Mouse (Mus musculus) thymus, postnatal 4 days (tissue): ENCODE measurements around the gene Vti1a.

ENCODE experiments used
- DNase-seq: peaks from one replicate; pipeline ENCODE4 v3.0.0; 2021

Vti1a gene

GRCm38 (mm10) chr19:55316109-55316714 is at the start of gene Vti1a:
TSS of gene Vti1a (plus strand) at chr19:55316295.
- DNase-seq = peak; percentile 89

- no peak for DNase-seq
These were observed 49.3 kb upstream of the Vti1a start for GRCm38 (mm10) chr19:55266786-55267185.

- DNase-seq = no peak
These were observed 47.9 kb upstream of the Vti1a start for GRCm38 (mm10) chr19:55268150-55268549.

DNA sequence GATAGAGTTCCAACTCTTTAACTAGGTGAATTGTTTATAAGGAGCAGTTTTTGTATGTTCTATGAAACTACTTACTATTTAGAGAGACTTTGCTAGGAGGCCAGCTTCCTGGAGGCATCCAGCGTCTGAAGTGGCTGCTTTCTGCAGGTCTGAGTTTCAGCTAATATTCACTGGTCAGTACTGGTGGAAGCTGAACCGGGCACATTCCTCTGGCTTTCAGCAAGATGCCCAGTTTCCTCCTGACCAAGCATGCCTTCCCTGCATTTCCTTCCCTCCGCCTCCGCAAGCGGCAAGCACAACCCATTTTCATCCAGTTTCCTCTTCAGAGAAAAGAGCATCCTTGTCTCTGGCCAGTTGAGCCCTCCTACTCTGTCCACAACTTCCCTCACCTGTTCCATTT is 47.0 kb upstream of the Vti1a start:
- no peak for DNase-seq

DNA sequence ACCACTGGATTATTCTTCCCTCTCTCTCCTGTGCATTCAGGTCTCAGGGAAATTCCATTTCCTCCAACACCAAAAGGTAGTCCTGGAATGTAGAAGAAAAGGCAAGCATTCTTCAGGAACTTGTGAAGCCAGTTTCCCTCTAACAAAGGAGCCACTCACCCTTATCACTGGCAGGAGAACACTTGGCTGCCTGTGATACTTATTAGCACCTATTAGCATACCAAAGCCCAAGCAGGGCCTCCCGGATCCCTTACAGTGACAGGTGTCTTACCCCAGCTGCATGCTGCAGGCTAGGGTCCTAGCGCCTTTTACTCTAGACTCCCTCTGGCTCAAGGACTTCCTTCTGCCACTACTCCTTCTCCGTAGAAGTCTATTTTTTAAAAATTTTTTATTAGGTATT is 44.6 kb upstream of the Vti1a start:
- no peak for DNase-seq

GRCm38 (mm10) chr19:55273340-55273739 is 42.8 kb upstream of the Vti1a start:
- DNase-seq = no peak

DNA sequence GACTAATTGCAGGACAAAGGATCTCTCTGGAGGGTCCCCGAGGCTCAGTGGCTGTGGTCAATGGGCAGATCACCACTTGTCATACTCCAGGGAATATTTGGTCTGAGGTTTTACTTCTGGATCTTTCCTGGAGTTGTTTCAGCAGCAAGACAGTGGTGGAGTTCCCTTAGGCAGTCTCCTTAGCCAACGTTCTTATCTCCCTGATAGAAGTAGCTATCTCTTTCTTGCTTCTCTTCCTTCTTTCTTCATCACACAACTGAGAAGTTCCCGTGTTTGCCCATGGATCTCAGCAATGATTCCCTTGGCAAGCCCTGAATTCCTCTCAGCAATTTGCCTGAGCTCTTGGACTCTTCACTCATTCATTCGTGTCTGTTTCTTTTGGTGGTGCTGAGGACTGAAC is 40.0 kb upstream of the Vti1a start:
- DNase-seq = no peak

GRCm38 (mm10) chr19:55276770-55277169 is 39.3 kb upstream of the Vti1a start:
- DNase-seq = no peak

DNA sequence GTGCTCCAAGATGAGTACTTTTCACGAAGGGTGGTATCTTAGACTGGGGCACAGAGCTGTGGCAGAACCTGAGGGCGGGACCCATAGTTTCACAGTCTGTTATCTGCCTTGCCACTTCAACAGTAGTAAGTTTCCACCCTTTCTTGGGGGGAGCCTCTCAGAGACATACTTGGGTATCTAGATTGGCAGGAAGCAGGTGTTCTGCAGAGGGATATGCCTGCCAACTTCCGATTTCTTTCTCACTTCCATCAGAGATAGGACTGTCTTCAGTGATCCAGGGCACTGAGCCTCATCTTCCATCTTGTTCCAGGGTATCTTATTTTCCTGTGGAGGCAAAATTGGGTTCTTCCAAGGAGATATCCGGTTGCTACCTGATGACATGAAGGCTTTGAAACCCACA is 32.0 kb upstream of the Vti1a start:
- no peak for DNase-seq

GRCm38 (mm10) chr19:55286034-55286433 is 30.1 kb upstream of the Vti1a start:
- no peak for DNase-seq

DNA sequence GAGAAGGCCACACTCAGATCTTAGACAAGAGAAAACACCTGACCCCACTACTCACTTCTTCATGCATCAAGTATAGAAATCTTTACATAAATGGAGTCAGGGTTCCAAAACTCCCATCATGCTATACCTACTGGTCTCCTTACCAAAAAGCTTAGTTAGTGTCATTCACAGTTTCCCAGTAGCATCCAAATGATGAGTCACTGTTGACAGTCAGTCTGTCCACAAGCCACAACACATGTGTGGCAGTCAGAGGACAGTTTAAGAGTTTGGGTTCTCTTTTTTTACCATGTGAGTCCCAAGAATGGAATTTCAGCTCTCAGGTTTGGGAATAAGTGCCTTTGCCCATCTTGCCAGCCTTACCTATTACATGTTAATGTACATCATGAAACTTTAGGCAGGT is 27.1 kb upstream of the Vti1a start:
- DNase-seq = no peak

- no peak for DNase-seq
These were observed 25.3 kb upstream of the Vti1a start for GRCm38 (mm10) chr19:55290621-55291270.

- no peak for DNase-seq
These were observed 23.8 kb upstream of the Vti1a start for GRCm38 (mm10) chr19:55292210-55292850.

DNA sequence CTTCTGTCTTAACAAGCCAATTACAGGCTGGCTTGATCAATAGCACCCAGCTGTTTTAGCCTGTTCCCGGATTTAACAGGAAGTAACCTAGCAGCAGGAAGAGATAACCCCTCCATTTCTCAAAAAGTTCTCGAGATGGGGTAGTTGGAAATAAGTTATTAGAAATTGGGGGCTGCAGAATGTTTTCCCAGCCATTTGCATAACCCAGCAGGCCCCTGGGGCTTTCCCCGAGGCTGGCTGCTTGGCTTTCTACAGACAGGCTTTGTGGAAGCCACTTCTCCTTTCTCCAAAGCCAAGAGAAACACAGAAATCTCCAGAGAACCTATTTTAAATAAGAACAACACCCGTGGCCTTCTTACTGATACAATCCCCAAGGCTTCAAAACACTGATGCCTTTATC is 22.9 kb upstream of the Vti1a start:
- no peak for DNase-seq

DNA sequence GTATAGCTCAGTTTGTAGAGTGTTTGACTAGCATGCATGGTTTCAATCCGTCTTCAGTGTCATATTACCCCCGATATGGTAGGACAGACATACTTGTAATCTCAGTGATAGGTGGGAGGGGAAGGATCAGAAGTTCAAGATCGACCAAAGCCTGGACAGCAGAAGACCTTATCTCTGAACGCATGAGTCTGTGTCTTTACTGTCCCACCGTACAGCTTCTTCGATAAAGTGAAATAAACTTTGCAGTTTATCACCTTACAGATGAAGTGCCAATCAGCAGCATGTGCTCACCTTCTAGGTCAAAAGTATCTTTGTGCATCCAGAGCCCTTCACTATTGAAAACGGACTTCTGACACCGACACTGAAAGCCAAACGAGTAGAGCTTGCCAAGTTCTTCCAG is 21.0 kb upstream of the Vti1a start:
- no peak for DNase-seq

DNA sequence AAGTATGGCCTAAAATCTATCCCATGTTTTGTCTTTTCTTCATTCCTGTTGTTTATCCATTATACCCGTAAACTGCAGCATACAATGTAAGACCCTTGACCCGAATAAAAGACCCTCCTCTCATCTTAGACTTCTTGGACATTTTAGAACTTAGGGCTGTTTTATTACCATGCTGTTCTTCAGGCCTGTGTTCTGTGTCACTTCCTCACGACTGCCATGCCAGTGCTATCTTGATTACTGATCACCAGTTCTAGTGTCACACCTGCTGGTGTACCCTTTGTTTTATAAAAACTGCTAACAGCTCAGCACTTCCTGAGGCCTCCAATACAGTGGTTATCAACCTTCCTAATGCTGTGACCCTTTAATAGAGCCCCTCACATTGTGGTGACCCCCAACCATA is 20.5 kb upstream of the Vti1a start:
- no peak for DNase-seq

- no peak for DNase-seq
These were observed 19.8 kb upstream of the Vti1a start for GRCm38 (mm10) chr19:55296301-55296700.

- DNase-seq = no peak
These were observed 18.6 kb upstream of the Vti1a start for GRCm38 (mm10) chr19:55297489-55297888.

DNA sequence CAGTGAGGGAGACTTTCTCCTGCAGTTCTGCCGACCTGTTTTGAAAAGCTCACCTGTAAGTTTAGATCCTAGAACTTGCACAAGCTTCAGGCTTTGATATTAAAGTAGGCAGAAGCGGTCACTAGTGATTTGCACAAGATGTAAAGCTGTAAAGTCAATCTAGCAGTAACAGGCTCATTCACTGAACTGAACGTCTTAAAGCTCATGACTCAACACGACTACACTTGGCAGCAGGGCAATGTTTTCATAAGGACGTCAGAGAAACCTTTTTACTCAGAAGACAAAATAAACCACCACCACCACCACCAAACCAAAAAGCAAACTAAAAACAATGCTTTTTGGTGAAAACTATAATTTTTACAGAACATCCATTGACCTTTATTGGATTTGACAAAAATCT is 18.1 kb upstream of the Vti1a start:
- no peak for DNase-seq

DNA sequence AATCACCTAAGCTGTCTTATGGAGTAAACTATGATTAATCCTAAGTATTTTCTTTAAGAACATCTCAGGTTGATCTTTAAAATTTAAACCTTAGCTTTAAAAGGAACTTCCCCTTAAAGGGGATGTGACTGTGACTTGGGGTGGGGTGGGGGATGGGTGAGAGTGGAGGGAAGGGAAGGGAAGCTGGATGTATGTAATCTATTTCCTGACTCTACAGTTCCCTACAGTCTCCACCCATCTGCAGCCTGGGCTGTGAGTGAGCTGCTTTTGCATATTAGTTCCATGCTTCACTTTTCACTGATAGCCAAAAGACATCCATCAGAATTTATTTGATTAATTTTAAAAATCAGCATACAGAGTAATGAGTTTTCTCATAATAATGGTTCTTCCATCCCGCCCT is 16.7 kb upstream of the Vti1a start:
- DNase-seq = no peak

DNA sequence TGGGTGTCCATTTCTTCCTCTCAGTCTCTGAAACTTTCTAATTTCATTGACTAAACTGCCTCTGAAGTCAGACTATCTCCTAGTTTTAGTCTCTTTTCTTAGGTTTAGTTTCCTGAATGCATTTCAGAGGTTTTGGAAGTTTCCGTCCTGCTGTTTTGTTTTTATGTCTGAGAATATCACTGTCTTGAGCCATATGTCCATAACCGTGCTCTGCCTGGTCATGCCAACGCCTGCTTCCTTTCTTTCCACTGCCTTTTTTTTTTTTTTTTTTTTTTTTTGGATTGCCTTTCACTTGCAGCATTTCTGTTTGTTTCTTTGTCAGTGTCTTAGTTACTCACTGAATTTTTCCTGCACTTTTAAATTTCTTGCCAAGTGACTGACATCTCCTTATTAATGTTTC is 15.6 kb upstream of the Vti1a start:
- no peak for DNase-seq

GRCm38 (mm10) chr19:55305024-55305423 is 11.1 kb upstream of the Vti1a start:
- no peak for DNase-seq

GRCm38 (mm10) chr19:55311874-55312273 is 4.2 kb upstream of the Vti1a start:
- DNase-seq = no peak

DNA sequence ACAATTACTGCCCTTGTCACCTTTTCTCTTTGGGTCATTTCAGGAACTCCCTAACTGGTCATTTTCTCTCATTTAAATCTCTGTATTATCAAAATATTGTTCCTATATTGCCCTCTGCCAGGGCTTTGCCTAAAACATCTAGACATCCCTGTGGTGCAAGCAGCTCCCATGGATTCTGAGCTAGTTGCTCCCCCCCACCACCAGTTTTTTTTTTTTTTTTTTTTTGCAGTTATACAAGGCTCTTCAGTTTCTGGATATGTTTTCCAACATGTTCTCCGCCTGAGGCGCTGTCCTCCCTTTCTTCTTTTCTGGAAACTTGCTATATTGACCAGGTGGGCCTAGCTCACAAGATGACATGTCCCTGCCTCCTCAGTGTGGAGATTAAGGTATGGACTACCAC is 2.4 kb upstream of the Vti1a start:
- DNase-seq = no peak
